Mouse (Mus musculus) stomach, postnatal 0 days (tissue): ENCODE measurements around the gene Blcap. TPM values are rescaled to one million over a fixed set of nuclear protein-coding genes. Genes with fewer than 3 reads are reported as not detected.
A peak's percentile ranks its signal among the peaks of the same experiment; 100 is the strongest.

Source experiments
- ATAC-seq: fragments of 200-750 bp; cut with Nextera tagmentation; 2 replicates; pipeline ENCODE4 v1.8.0; 2017; ENCODE audit not compliant: low FRiP score, low TSS enrichment
- DNase-seq: peaks from one replicate; pipeline ENCODE4 v3.0.0-alpha.2; 2016; ENCODE audit warnings: low spot score
- H3K27ac ChIP-seq: fragments of 300-500 bp; sonication (generic); replicated peaks from 2 replicates; pipeline ENCODE4 v1.5.1; 2014; ENCODE audit warnings: mild to moderate bottlenecking, control low read depth
- H3K27me3 ChIP-seq: fragments of 300-500 bp; sonication (generic); 2 replicates; pipeline ENCODE4 v1.6.1; 2014; ENCODE audit warnings: low read length; ENCODE audit not compliant: control insufficient read depth, insufficient read depth
- H3K36me3 ChIP-seq: fragments of 300-500 bp; sonication (generic); 2 replicates; pipeline ENCODE4 v1.6.1; 2014; ENCODE audit warnings: low read length, mixed read lengths; ENCODE audit not compliant: control insufficient read depth, insufficient read depth
- H3K4me1 ChIP-seq: fragments of 300-500 bp; sonication (generic); replicated peaks from 2 replicates; pipeline ENCODE4 v1.6.1; 2014; ENCODE audit warnings: antibody characterized with exemption; ENCODE audit not compliant: control insufficient read depth, insufficient read depth
- H3K4me2 ChIP-seq: fragments of 300-500 bp; sonication (generic); replicated peaks from 2 replicates; pipeline ENCODE4 v1.6.1; 2014; ENCODE audit warnings: low read depth, mild to moderate bottlenecking, control low read depth, moderate library complexity
- H3K4me3 ChIP-seq: fragments of 300-500 bp; sonication (generic); 2 replicates; pipeline ENCODE4 v1.5.1; 2014; ENCODE audit warnings: low read depth, low read length, control low read depth
- H3K9ac ChIP-seq: fragments of 300-500 bp; sonication (generic); 2 replicates; pipeline ENCODE4 v1.6.1; 2014; ENCODE audit warnings: mild to moderate bottlenecking, low read length, control low read depth, mixed read lengths
- H3K9me3 ChIP-seq: fragments of 300-500 bp; sonication (generic); 2 replicates; pipeline ENCODE4 v1.6.1; 2016; ENCODE audit warnings: low read length; ENCODE audit not compliant: control insufficient read depth
- CTCF ChIP-seq: IDR thresholded peaks from 2 replicates; pipeline ENCODE4 v1.5.1; 2016; ENCODE audit warnings: antibody characterized with exemption, low read depth, mild to moderate bottlenecking, moderate library complexity
- EP300 ChIP-seq: optimal IDR thresholded peaks from 2 replicates; pipeline ENCODE3; 2016; ENCODE audit warnings: antibody characterized with exemption
- whole genome bisulfite sequencing: fragments of 180-500 bp; shearing (Covaris S2); extraction: QIAGEN DNeasy Blood & Tissue Kit; methylation state at CpG from one replicate; pipeline ENCODE4 v1.1.7; 2014; 5-methylcytosine and 5-hydroxymethylcytosine counted together
- microRNA-seq: library from miRNA; unstranded; fragments of <30 nt; microRNA quantifications from one replicate; pipeline ENCODE4, GENCODE M21; 2016
- polyA plus RNA-seq: library from polyadenylated mRNA; unstranded; fragments of >200 nt; fragmentation: Nextera tagmentation; extraction: Ambion mirVana; gene quantifications from 2 replicates; pipeline ENCODE4 v1.2.1, GENCODE M21; 2015

Gene Blcap
- polyA plus RNA-seq, 1 experiment from 2014 or later: 30.0 TPM

GRCm38 (mm10) chr2:157512859-157513258, 58.2 kb downstream of the Blcap start:
- H3K4me1 ChIP-seq: no peaks in the 10 kb centered on the region
- no peak for ATAC-seq
- H3K4me2 ChIP-seq: no peak overlapping the region
- H3K9ac ChIP-seq: no peak overlapping the region
- TF ChIP-seq CTCF (no peak), EP300 (no peak)
- no peak overlapping the region for H3K4me3 ChIP-seq
- no peaks in the 10 kb centered on the region for H3K9me3 ChIP-seq
- DNase-seq: no peak
- H3K27me3 ChIP-seq: no peaks in the 10 kb centered on the region; the same call in 1 of the 2 replicates
- H3K36me3 ChIP-seq: no peaks in the 10 kb centered on the region
- no peak overlapping the region for H3K27ac ChIP-seq
- 82% methylated on average over 9 of the region's 9 CpGs for WGBS

GRCm38 (mm10) chr2:157510031-157510430, 61.0 kb downstream of the Blcap start:
- TF ChIP-seq CTCF (no peak), EP300 (no peak)
- Histone ChIP-seq H3K27ac (no peak overlapping the region), H3K4me3 (no peak overlapping the region), H3K9me3 (no peaks in the 10 kb centered on the region), H3K36me3 (no peaks in the 10 kb centered on the region), H3K27me3 (no peaks in the 10 kb centered on the region; the same call in 1 of the 2 replicates), H3K4me2 (no peak overlapping the region), H3K4me1 (no peaks in the 10 kb centered on the region), H3K9ac (no peak overlapping the region)
- ATAC-seq: no peak
- DNase-seq: no peak
- 50% methylated on average over 4 of the region's 4 CpGs for WGBS

DNA sequence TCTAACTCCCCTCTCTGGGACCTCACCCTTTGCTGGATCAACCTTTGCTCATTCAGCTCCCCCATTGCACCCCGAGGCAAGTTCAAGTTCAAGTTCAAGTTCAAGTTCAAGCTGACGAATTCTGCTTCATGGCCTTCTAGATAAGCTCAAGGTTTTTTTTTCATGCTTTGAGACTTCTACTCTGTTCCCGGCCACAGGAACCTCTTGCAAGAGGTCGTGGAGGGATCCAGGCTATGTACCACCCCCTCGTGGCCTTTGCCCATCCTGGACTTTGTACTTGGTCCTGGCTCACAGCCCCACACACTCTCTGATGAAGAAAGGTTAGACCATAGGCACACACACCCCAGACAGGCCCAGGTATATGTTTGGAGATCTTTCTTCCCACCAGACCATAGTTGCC, 61.9 kb downstream of the Blcap start:
- no peaks in the 10 kb centered on the region for H3K36me3 ChIP-seq
- 67% methylated on average over 5 of the region's 5 CpGs for WGBS
- ATAC-seq (no peak), DNase-seq (no peak)
- H3K9ac ChIP-seq: no peak overlapping the region
- no peak overlapping the region for H3K4me2 ChIP-seq
- no peak overlapping the region for H3K27ac ChIP-seq
- no peaks in the 10 kb centered on the region for H3K9me3 ChIP-seq
- no peaks in the 10 kb centered on the region for H3K4me1 ChIP-seq
- no peaks in the 10 kb centered on the region; the same call in 1 of the 2 replicates for H3K27me3 ChIP-seq
- TF ChIP-seq EP300 (no peak), CTCF (no peak)
- no peak overlapping the region for H3K4me3 ChIP-seq

DNA sequence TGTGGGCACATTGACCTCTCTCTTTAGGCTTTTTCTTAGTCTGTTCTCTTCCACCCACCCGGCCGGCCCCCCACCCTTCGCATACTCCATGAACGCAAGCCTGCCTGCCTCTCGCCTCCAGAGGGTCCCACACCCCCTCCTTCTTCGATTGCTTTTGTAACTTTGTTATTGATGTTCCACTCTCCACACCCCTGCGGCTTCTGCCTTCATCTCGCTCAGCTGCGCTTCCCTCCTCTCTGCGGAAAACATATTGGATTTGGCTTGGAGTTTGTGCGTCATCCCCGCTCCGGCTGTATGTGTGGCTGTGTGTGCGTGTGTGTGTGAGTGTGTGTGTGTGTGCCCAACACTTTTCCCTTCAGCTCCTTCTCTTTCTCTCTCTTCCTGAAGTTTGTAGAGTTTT, 64.3 kb downstream of the Blcap start:
- peak overlapping the region; percentile 11; the same call in 1 of the 2 replicates for H3K4me2 ChIP-seq
- no peaks in the 10 kb centered on the region for H3K9me3 ChIP-seq
- DNase-seq: peak; percentile 44
- TF ChIP-seq EP300 (no peak), CTCF (no peak)
- H3K9ac ChIP-seq: no peak overlapping the region
- no peak overlapping the region for H3K4me3 ChIP-seq
- H3K27ac ChIP-seq: no peak overlapping the region
- H3K36me3 ChIP-seq: no peaks in the 10 kb centered on the region
- no peaks in the 10 kb centered on the region for H3K4me1 ChIP-seq
- H3K27me3 ChIP-seq: no peaks in the 10 kb centered on the region
- 18% methylated on average over 14 of the region's 14 CpGs for WGBS
- ATAC-seq: no peak

Small RNA genes within 50 kb of the gene (microRNA-seq; reads per million reads assigned to microRNA genes)
- gene Gm23134: not detected

Other genes starting within 250 kb of the Blcap start
- 0.49 and 0.51 TPM in 2 replicates for gene Ghrh, start 223.8 kb downstream of the Blcap start, polyA plus RNA-seq
- 68.8 and 68.9 TPM in 2 replicates for gene Manbal, start 203.7 kb downstream of the Blcap start, polyA plus RNA-seq
- gene Src, start 152.8 kb downstream of the Blcap start, polyA plus RNA-seq: 12.0 and 12.9 TPM in 2 replicates
- gene Nnat, start 11.2 kb downstream of the Blcap start, polyA plus RNA-seq: 137 and 150 TPM in 2 replicates
- gene Ctnnbl1, start 166.1 kb upstream of the Blcap start, polyA plus RNA-seq: 23.9 and 24.5 TPM in 2 replicates